Mouse (Mus musculus) retina, embryonic 14.5 days (tissue): ENCODE data around the gene Csrnp3.

Experiments
- DNase-seq: peaks from one replicate; pipeline ENCODE4 v3.0.0-alpha.2; 2015; ENCODE audit warnings: low spot score

Csrnp3 gene

GRCm38 (mm10) chr2:65948808-65949207 is 103.2 kb downstream of the Csrnp3 start:
- no peak for DNase-seq

DNA sequence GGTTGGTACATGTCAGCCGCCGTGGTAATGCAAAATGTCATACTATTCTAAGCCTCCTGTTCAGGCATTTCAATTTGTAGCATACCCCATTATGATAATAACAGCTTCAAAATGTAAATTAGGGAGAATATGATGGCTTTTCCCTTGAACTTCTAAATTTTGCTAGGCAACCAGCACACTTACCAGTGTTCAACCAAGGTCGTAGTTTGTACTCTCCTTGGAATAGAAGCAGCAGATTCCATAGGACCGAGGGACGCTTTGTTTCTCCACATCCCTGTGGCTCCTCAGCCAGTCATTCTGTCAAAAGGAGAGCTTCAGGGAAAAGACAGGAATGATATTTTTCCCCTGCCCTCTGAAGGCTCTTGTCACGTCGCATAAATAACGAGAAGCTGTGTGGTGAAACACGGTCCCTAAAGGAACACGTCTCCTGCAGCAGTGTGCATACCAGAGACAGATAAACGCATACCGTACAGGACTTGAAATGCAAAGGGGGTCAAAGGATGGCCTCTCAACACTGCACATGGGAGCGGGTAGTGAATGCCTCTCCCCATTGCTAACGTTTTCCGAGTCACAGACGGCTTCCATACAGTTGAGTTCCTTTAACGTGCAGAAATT is 108.3 kb downstream of the Csrnp3 start:
- no peak for DNase-seq

DNA sequence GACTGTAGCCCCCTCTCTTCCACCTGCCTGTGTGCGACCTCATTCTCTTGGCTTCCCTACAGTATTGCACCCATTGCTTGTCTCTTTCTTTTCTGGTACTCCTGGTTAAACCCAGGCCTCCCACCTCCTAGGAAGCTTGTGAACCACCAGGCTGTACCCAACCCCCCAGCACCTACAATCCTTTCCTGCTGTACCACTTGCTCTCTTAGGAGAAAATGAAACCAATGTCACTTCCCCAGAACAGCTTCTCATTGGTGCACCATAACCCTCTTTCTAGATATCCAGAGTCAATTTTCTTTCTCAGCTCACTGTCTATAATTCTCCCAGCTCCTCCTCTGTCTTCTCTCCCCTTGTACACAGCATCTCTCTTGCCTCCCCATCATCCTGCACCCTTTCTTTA is 110.2 kb downstream of the Csrnp3 start:
- DNase-seq = no peak

- DNase-seq = no peak
Measured at GRCm38 (mm10) chr2:65956727-65957126, 111.2 kb downstream of the Csrnp3 start.

GRCm38 (mm10) chr2:65963420-65963819 is 117.9 kb downstream of the Csrnp3 start:
- no peak for DNase-seq

GRCm38 (mm10) chr2:65968810-65969209 is 123.2 kb downstream of the Csrnp3 start:
- no peak for DNase-seq

- no peak for DNase-seq
Measured at GRCm38 (mm10) chr2:65973907-65974306, 128.3 kb downstream of the Csrnp3 start.

- no peak for DNase-seq
Measured at GRCm38 (mm10) chr2:65975383-65975782, 129.8 kb downstream of the Csrnp3 start.

DNA sequence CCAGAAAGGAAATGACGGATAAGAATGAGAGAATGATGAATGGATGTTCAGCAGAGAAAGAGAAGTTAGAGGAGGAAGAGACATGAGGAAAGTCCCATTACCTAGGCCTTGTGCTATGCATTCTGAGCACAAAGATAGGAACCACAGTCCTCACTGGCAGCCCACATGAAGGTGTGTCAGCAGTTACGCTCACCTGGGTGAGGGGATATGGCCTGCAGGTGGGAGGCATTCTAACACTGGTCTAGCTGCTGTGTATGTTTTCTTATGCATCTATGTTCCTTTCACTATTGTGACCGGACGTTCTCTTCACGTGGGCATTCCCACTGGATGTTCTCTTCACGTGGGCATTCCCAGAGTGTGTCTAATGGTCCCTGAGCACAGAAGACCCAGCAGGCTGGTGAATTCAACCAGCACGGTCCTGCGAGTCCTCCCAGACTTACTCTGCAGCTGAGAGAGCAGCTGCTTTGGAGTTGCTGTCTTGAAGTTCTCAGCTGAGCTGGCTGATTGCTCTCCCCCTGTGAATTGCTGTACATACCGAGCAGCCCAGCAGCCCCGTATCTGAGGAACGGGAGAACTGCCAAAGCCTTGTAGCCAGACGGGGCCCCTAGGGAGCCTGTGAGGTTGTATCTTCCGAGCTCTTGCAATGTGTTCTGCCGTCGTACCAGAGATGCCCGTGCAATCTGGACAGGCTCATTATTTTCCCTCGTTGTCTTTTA is 133.9 kb downstream of the Csrnp3 start:
- DNase-seq = peak; percentile 52

DNA sequence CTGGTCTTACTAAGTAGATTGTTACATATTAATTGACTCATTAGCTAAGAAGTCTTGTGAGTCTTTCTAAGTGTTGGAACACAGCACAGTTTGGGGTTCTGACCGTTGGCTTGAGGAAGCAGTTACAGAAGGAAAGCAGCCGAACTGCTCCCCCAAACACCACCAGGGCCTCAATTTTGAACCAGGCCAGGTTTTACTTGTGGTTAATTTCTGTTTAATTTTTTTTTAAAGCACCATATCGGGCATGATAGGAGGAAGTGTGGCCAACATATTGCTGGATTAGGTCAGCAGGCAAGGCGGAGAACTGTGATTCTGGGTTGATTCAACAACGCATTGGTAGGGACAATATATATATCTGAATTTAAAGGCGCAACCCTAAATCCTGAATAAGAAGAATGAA is 135.9 kb downstream of the Csrnp3 start:
- no peak for DNase-seq

DNA sequence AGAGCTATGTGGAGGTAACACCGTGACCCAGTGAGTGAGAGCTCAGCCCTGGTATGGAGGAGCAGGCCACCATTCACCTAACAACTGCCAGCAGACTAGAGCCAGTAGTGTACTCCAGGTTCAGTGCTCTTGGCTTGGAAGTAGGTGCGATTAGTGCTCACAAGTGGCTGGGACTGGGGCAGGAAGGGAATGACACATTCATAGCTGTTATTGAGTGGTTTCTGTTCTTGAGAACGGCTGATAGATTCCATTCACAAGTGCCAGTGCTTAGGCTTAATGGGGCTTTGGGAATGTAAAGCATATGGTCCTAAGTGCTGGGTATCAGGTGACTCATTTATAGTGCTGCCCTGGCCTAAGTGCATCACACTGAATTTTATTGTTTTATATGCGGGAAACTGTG is 136.4 kb downstream of the Csrnp3 start:
- no peak for DNase-seq

GRCm38 (mm10) chr2:65985706-65986105 is 140.1 kb downstream of the Csrnp3 start:
- DNase-seq = no peak

DNA sequence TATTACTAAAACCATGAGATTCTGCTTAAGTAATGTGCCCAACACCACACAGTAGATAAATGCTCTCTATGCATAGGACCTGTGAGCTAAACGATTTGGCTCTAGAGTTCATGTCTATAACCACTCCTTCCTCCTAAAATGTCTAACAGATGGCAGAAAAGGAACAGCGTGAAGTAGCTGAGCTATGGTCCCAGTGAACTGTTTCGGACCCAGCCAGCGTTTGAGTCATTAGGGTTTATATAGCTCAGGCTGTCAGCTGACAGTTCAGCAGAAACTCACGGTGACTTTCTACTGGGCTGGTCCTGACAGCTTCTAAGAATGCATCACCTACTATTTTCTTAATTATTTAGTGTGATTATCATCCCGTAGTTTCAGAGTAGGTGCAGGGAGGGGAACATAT is 141.5 kb downstream of the Csrnp3 start:
- no peak for DNase-seq

DNA sequence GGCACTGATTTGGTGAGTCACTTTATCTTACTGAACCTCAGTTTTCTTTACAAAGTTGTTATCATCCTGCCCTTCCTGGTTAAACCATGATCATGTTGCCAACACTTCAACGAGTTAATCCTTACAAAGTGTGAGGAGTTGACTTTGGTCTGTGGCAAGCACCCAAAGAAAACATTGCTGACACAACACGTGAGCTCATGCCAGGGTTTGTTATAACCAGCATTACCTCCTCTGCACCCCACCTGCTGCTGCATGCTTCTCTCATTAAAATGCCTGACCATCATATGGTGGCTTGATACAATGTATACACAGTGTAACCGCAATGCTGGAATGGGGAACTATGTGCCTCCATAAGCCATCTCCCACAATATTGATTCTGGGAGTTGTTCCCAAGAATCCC is 142.0 kb downstream of the Csrnp3 start:
- DNase-seq = no peak

- DNase-seq = no peak
Measured at GRCm38 (mm10) chr2:65988788-65989187, 143.2 kb downstream of the Csrnp3 start.

- no peak for DNase-seq
Measured at GRCm38 (mm10) chr2:65990108-65990507, 144.5 kb downstream of the Csrnp3 start.

GRCm38 (mm10) chr2:65990754-65991153 is 145.2 kb downstream of the Csrnp3 start:
- DNase-seq = peak; percentile 56

DNA sequence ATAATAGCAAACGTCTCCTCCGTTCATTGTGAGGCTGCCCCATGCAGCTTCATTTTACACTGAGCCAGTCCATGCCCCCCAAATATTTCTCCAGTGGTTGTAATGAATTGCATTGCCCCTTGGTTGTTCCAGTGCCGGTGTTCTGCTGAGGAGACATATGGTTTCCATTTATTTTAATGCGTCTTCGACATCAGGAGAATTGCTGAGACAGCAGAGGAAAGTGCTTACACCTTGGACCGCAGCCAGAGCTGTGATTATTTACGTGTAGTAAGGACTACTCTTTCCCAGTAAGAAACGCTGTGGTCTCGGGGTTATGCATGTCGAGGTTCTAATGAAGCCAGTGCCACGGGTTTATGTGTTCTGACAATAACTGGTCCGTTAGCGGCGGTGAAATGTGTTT is 147.8 kb downstream of the Csrnp3 start:
- peak; percentile 47 for DNase-seq

GRCm38 (mm10) chr2:65994886-65995468 is 149.4 kb downstream of the Csrnp3 start:
- DNase-seq = peak; percentile 68

DNA sequence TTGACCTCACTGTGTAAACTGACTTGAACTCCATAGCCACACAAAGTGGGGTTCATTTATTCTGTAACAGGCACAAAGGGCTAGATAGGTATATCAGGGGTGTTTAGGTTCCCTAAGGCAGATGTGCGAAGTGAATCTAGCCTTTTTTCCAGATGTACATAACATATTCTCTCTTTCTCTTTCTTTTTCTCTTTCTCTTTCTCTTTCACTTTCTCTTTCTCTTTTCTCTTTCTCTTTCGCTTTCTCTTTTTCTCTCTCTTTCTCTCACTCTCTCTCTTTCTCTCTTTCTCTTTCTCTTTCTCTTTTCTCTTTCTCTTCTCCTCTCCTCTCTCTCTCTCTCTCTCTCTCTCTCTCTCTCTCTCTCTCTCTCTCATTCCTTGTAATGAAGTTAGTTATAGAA is 153.2 kb downstream of the Csrnp3 start:
- no peak for DNase-seq

DNA sequence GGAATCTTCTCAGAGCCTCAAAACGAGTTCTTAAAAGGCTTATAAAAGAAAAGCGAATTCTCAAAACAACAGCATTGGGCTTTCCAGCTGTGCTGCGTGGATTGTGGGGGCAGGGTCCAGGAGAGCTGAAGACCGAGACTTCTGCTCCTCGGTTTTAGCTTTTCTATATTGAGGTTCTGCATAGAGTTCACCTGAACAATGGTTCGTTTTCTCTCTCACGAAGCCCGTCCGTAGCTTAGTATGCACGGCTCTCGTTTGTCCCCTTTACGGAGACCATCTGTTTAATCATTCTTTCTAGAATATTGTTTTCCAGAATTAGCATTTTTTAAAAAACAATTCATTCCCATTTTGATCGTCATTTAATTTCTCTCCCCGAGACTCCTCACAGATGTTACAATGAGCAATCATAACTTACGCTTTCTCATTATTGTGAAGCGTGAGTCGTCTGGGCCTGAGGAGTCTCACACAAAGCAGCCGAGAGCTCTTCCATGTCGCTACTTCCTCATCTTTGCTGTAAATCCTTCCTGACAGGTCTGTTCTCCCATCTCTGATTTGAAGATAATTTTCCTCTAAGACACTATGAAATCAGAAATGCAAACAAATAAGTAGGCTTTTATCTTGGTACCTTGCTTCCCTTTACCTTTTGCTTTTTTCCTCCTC is 163.6 kb downstream of the Csrnp3 start:
- peak; percentile 53 for DNase-seq

- DNase-seq = no peak
Measured at GRCm38 (mm10) chr2:66009677-66010076, 164.1 kb downstream of the Csrnp3 start.

GRCm38 (mm10) chr2:66018711-66019110 is 173.1 kb downstream of the Csrnp3 start:
- DNase-seq = no peak
